Mouse (Mus musculus): ENCODE measurements around the gene Dgke. TPM values are rescaled to one million over a fixed set of nuclear protein-coding genes. Genes with fewer than 3 reads are reported as not detected.
"Not testable (repeated sequence)": the region's sequence is repeated elsewhere in the genome, so short reads cannot be mapped to it uniquely, and the experiment has no call there.

Gene Dgke
- total RNA-seq, 2 experiments from 2014 or later: 46.7 to 48.0 TPM

- DNase-seq (ENCODE audit: low spot score in 2 of 2): no peak
Measured at GRCm38 (mm10) chr11:89003726-89004125, 62.9 kb downstream of the Dgke start.

- no peak for DNase-seq (ENCODE audit: low spot score in 2 of 2)
Measured at GRCm38 (mm10) chr11:89003078-89003477, 63.6 kb downstream of the Dgke start.

- DNase-seq (ENCODE audit: low spot score in 2 of 2): no peak
Measured at GRCm38 (mm10) chr11:89002621-89003020, 64.0 kb downstream of the Dgke start.

- DNase-seq (ENCODE audit: low spot score in 2 of 2): no peak
Measured at GRCm38 (mm10) chr11:89002068-89002467, 64.6 kb downstream of the Dgke start.

- no peak for DNase-seq (ENCODE audit: low spot score in 2 of 2)
Measured at GRCm38 (mm10) chr11:89001569-89001968, 65.1 kb downstream of the Dgke start.

- no peak for DNase-seq (ENCODE audit: low spot score in 2 of 2)
Measured at GRCm38 (mm10) chr11:89000527-89000819, 66.2 kb downstream of the Dgke start.

- DNase-seq (ENCODE audit: low spot score in 2 of 2): no peak
Measured at GRCm38 (mm10) chr11:88999723-89000526, 66.7 kb downstream of the Dgke start.

GRCm38 (mm10) chr11:88998974-88999722 lies 67.5 kb downstream of the Dgke start, which contains the start of gene Trim25:
Trim25 (plus strand) TSS chr11:88999376.
- DNase-seq (ENCODE audit: low spot score in 2 of 2): peak; percentile 18 to 35

- no peak for DNase-seq (ENCODE audit: low spot score in 2 of 2)
Measured at GRCm38 (mm10) chr11:88998406-88998805, 68.2 kb downstream of the Dgke start.

GRCm38 (mm10) chr11:88997343-88997742 lies 69.3 kb downstream of the Dgke start:
- DNase-seq (ENCODE audit: low spot score in 2 of 2): not testable (repeated sequence)

- DNase-seq (ENCODE audit: low spot score in 2 of 2): no peak
Measured at GRCm38 (mm10) chr11:88996427-88996826, 70.2 kb downstream of the Dgke start.

GRCm38 (mm10) chr11:88995616-88996015 lies 71.0 kb downstream of the Dgke start:
- DNase-seq (ENCODE audit: low spot score in 2 of 2): no peak

- DNase-seq (ENCODE audit: low spot score in 2 of 2): no peak
Measured at GRCm38 (mm10) chr11:88994492-88994891, 72.2 kb downstream of the Dgke start.

- peak in 1 of 2 experiments; percentile 57 for DNase-seq (ENCODE audit: low spot score in 2 of 2)
Measured at GRCm38 (mm10) chr11:88993625-88994024, 73.0 kb downstream of the Dgke start.

GRCm38 (mm10) chr11:88993186-88993585 lies 73.5 kb downstream of the Dgke start:
- DNase-seq (ENCODE audit: low spot score in 2 of 2): no peak

GRCm38 (mm10) chr11:88989530-88989929 lies 77.1 kb downstream of the Dgke start:
- no peak for DNase-seq (ENCODE audit: low spot score in 2 of 2)

GRCm38 (mm10) chr11:88988956-88989355 lies 77.7 kb downstream of the Dgke start:
- DNase-seq (ENCODE audit: low spot score in 2 of 2): no peak

- peak in 1 of 2 experiments; percentile 21 for DNase-seq (ENCODE audit: low spot score in 2 of 2)
Measured at GRCm38 (mm10) chr11:88986616-88987015, 80.0 kb downstream of the Dgke start.
